Mouse (Mus musculus): ENCODE data around the gene Gm11757.
"Not testable (repeated sequence)": the region's sequence is repeated elsewhere in the genome, so short reads cannot be mapped to it uniquely, and the experiment has no call there.

DNA sequence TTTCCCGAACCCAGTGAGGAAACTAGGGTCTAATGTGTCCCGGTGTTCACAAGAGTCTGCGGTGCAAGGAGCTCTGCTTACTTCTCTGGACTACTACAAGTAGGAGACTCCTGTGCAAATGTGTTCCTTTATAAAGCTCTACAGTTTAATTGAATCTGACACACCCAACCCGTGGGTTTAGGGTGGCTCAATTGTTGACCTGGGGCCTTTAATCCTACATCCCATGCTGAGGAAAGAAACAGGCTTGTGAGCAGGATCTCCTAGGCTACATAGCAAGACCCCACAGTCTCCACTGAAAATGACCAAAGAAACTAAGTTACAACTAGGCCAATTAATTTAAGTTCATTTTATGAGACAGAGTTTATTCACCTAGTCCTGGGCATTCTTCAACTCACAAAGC is 14.9 kb upstream of the Gm11757 start, which contains the start of gene Gm13871:
- not testable (repeated sequence) for TF ChIP-seq CTCF (IDR thresholded peaks at IDR 0.05; ENCODE audit: extremely low read depth, insufficient read depth, insufficient read length, insufficient replicate concordance); POLR2A (IDR thresholded peaks at IDR 0.05; ENCODE audit: low read depth, low read length)
